Mouse (Mus musculus): Measurements from ENCODE around the gene Ubald2. TPM values are rescaled to one million over a fixed set of nuclear protein-coding genes. Genes with fewer than 3 reads are reported as not detected.
"Not testable (repeated sequence)": the region's sequence is repeated elsewhere in the genome, so short reads cannot be mapped to it uniquely, and the experiment has no call there.

Ubald2 gene
- polyA plus RNA-seq, 1 experiment, result 63.2 TPM

GRCm38 (mm10) chr11:116397517-116398347, 36.2 kb upstream of the Ubald2 start:
- Histone ChIP-seq H3K4me3 (ENCODE audit: insufficient read depth, low read length) (no peak overlapping the region), H3K27ac (ENCODE audit: insufficient read depth, low read length) (no peak overlapping the region), H3K4me1 (ENCODE audit: control insufficient read depth, insufficient read depth, low read length) (peaks cover 4% of the 10 kb centered on the region)
- TF ChIP-seq CTCF (IDR thresholded peaks at IDR 0.05; ENCODE audit: extremely low read depth, insufficient read depth, low read length), result no peak
- TF ChIP-seq POLR2A (IDR thresholded peaks at IDR 0.05; ENCODE audit: extremely low read depth, insufficient read depth, low read length), result no peak

GRCm38 (mm10) chr11:116398348-116398677, 35.6 kb upstream of the Ubald2 start:
- no peak for TF ChIP-seq POLR2A (IDR thresholded peaks at IDR 0.05; ENCODE audit: extremely low read depth, insufficient read depth, low read length)
- no peak for TF ChIP-seq CTCF (IDR thresholded peaks at IDR 0.05; ENCODE audit: extremely low read depth, insufficient read depth, low read length)
- H3K4me1 ChIP-seq (ENCODE audit: control insufficient read depth, insufficient read depth, low read length), result peaks cover 4% of the 10 kb centered on the region
- H3K4me3 ChIP-seq (ENCODE audit: insufficient read depth, low read length), result no peak overlapping the region
- H3K27ac ChIP-seq (ENCODE audit: insufficient read depth, low read length), result no peak overlapping the region

GRCm38 (mm10) chr11:116400560-116400959, 33.3 kb upstream of the Ubald2 start:
- H3K4me1 ChIP-seq (ENCODE audit: control insufficient read depth, insufficient read depth, low read length), result peaks cover 2% of the 10 kb centered on the region
- H3K27ac ChIP-seq (ENCODE audit: insufficient read depth, low read length), result no peak overlapping the region
- H3K4me3 ChIP-seq (ENCODE audit: insufficient read depth, low read length), result no peak overlapping the region
- TF ChIP-seq POLR2A (IDR thresholded peaks at IDR 0.05; ENCODE audit: extremely low read depth, insufficient read depth, low read length) (no peak), CTCF (IDR thresholded peaks at IDR 0.05; ENCODE audit: extremely low read depth, insufficient read depth, low read length) (no peak)

- TF ChIP-seq POLR2A (IDR thresholded peaks at IDR 0.05; ENCODE audit: extremely low read depth, insufficient read depth, low read length), result no peak
- no peak for TF ChIP-seq CTCF (IDR thresholded peaks at IDR 0.05; ENCODE audit: extremely low read depth, insufficient read depth, low read length)
- no peak overlapping the region for H3K27ac ChIP-seq (ENCODE audit: insufficient read depth, low read length)
- peaks cover 2% of the 10 kb centered on the region; the same call in 1 of the 2 replicates for H3K4me1 ChIP-seq (ENCODE audit: control insufficient read depth, insufficient read depth, low read length)
- no peak overlapping the region for H3K4me3 ChIP-seq (ENCODE audit: insufficient read depth, low read length)
Observed at GRCm38 (mm10) chr11:116405601-116406000, 28.3 kb upstream of the Ubald2 start.

GRCm38 (mm10) chr11:116406231-116406728, 27.6 kb upstream of the Ubald2 start:
- no peak overlapping the region for H3K4me3 ChIP-seq (ENCODE audit: insufficient read depth, low read length)
- peaks cover 2% of the 10 kb centered on the region; the same call in 1 of the 2 replicates for H3K4me1 ChIP-seq (ENCODE audit: control insufficient read depth, insufficient read depth, low read length)
- no peak overlapping the region for H3K27ac ChIP-seq (ENCODE audit: insufficient read depth, low read length)
- TF ChIP-seq POLR2A (IDR thresholded peaks at IDR 0.05; ENCODE audit: extremely low read depth, insufficient read depth, low read length) (no peak), CTCF (IDR thresholded peaks at IDR 0.05; ENCODE audit: extremely low read depth, insufficient read depth, low read length) (no peak)

- TF ChIP-seq POLR2A (IDR thresholded peaks at IDR 0.05; ENCODE audit: extremely low read depth, insufficient read depth, low read length), result no peak
- Histone ChIP-seq H3K4me3 (ENCODE audit: insufficient read depth, low read length) (no peak overlapping the region), H3K27ac (ENCODE audit: insufficient read depth, low read length) (no peak overlapping the region)
Observed at GRCm38 (mm10) chr11:116409008-116409407, 24.9 kb upstream of the Ubald2 start.

GRCm38 (mm10) chr11:116410415-116410814, 23.5 kb upstream of the Ubald2 start:
- H3K4me1 ChIP-seq (ENCODE audit: control insufficient read depth, insufficient read depth, low read length); H3K27ac ChIP-seq (ENCODE audit: insufficient read depth, low read length); H3K4me3 ChIP-seq (ENCODE audit: insufficient read depth, low read length): not testable (repeated sequence)

More at GRCm38 (mm10) chr11:116409008-116409407, 24.9 kb upstream of the Ubald2 start:
- H3K4me1 ChIP-seq (ENCODE audit: control insufficient read depth, insufficient read depth, low read length), result peaks cover 2% of the 10 kb centered on the region; the same call in 1 of the 2 replicates

- no peaks in the 10 kb centered on the region for H3K4me1 ChIP-seq (ENCODE audit: control insufficient read depth, insufficient read depth, low read length)
- peak overlapping the region; percentile 91 for H3K4me3 ChIP-seq (ENCODE audit: insufficient read depth, low read length)
- no peak overlapping the region for H3K27ac ChIP-seq (ENCODE audit: insufficient read depth, low read length)
- TF ChIP-seq POLR2A (IDR thresholded peaks at IDR 0.05; ENCODE audit: extremely low read depth, insufficient read depth, low read length) (no peak), CTCF (IDR thresholded peaks at IDR 0.05; ENCODE audit: extremely low read depth, insufficient read depth, low read length) (no peak)
Observed at GRCm38 (mm10) chr11:116411582-116411981, 22.3 kb upstream of the Ubald2 start.

- Histone ChIP-seq H3K4me3 (ENCODE audit: insufficient read depth, low read length) (peak overlapping the region; percentile 91), H3K4me1 (ENCODE audit: control insufficient read depth, insufficient read depth, low read length) (no peaks in the 10 kb centered on the region), H3K27ac (ENCODE audit: insufficient read depth, low read length) (peak overlapping the region; percentile 90)
- TF ChIP-seq CTCF (IDR thresholded peaks at IDR 0.05; ENCODE audit: extremely low read depth, insufficient read depth, low read length) (no peak), POLR2A (IDR thresholded peaks at IDR 0.05; ENCODE audit: extremely low read depth, insufficient read depth, low read length) (no peak)
Observed at GRCm38 (mm10) chr11:116412028-116412827, 21.7 kb upstream of the Ubald2 start.

Measured in cortical plate, adult 2 months (tissue).